Mouse (Mus musculus): ENCODE data around the gene Lnx2.

Gene Lnx2

GRCm38 (mm10) chr5:147018761-147019160, 57.6 kb downstream of the Lnx2 start:
- DNase-seq (ENCODE audit: low spot score), result no peak

GRCm38 (mm10) chr5:147017526-147017925, 58.9 kb downstream of the Lnx2 start:
- DNase-seq (ENCODE audit: low spot score), result no peak

- DNase-seq (ENCODE audit: low spot score), result no peak
Measured at GRCm38 (mm10) chr5:147016622-147017021, 59.8 kb downstream of the Lnx2 start.

- no peak for DNase-seq (ENCODE audit: low spot score)
Measured at GRCm38 (mm10) chr5:147015191-147015590, 61.2 kb downstream of the Lnx2 start.

GRCm38 (mm10) chr5:147013845-147014244, 62.5 kb downstream of the Lnx2 start:
- DNase-seq (ENCODE audit: low spot score), result no peak

- DNase-seq (ENCODE audit: low spot score), result no peak
Measured at GRCm38 (mm10) chr5:147011333-147011732, 65.1 kb downstream of the Lnx2 start.

GRCm38 (mm10) chr5:147003303-147003702, 73.1 kb downstream of the Lnx2 start:
- DNase-seq (ENCODE audit: low spot score), result no peak

GRCm38 (mm10) chr5:147001312-147001711, 75.1 kb downstream of the Lnx2 start:
- DNase-seq (ENCODE audit: low spot score), result no peak

- no peak for DNase-seq (ENCODE audit: low spot score)
Measured at GRCm38 (mm10) chr5:146998802-146999201, 77.6 kb downstream of the Lnx2 start.

- no peak for DNase-seq (ENCODE audit: low spot score)
Measured at GRCm38 (mm10) chr5:146996812-146997211, 79.6 kb downstream of the Lnx2 start.

GRCm38 (mm10) chr5:146994973-146995372, 81.4 kb downstream of the Lnx2 start:
- DNase-seq (ENCODE audit: low spot score), result peak; percentile 7

- DNase-seq (ENCODE audit: low spot score), result peak; percentile 69
Measured at GRCm38 (mm10) chr5:146993509-146993908, 82.9 kb downstream of the Lnx2 start.

- DNase-seq (ENCODE audit: low spot score), result no peak
Measured at GRCm38 (mm10) chr5:146989051-146989450, 87.3 kb downstream of the Lnx2 start.

GRCm38 (mm10) chr5:146987588-146987987, 88.8 kb downstream of the Lnx2 start:
- no peak for DNase-seq (ENCODE audit: low spot score)

- no peak for DNase-seq (ENCODE audit: low spot score)
Measured at GRCm38 (mm10) chr5:146985725-146986433, 90.5 kb downstream of the Lnx2 start.

GRCm38 (mm10) chr5:146983216-146983615, 93.2 kb downstream of the Lnx2 start:
- peak; percentile 65 for DNase-seq (ENCODE audit: low spot score)

- no peak for DNase-seq (ENCODE audit: low spot score)
Measured at GRCm38 (mm10) chr5:146981376-146981775, 95.0 kb downstream of the Lnx2 start.

GRCm38 (mm10) chr5:146974781-146975123, 101.6 kb downstream of the Lnx2 start:
- no peak for DNase-seq (ENCODE audit: low spot score)

GRCm38 (mm10) chr5:146973858-146974780, 102.3 kb downstream of the Lnx2 start:
- no peak for DNase-seq (ENCODE audit: low spot score)

GRCm38 (mm10) chr5:146973353-146973752, 103.0 kb downstream of the Lnx2 start:
- no peak for DNase-seq (ENCODE audit: low spot score)

GRCm38 (mm10) chr5:146971776-146972561, 104.4 kb downstream of the Lnx2 start:
- no peak for DNase-seq (ENCODE audit: low spot score)

GRCm38 (mm10) chr5:146968695-146969393, 107.5 kb downstream of the Lnx2 start:
- DNase-seq (ENCODE audit: low spot score), result no peak
